Mouse (Mus musculus) spleen, postnatal 10 days (tissue): ENCODE data around the gene Pcdh9.

Experiments used
- DNase-seq, 2 experiments: peaks; one replicate each; pipeline ENCODE4 v3.0.0; 2021 to 2022; ENCODE audit warnings: low spot score in 2 of 2

The Pcdh9 gene

DNA sequence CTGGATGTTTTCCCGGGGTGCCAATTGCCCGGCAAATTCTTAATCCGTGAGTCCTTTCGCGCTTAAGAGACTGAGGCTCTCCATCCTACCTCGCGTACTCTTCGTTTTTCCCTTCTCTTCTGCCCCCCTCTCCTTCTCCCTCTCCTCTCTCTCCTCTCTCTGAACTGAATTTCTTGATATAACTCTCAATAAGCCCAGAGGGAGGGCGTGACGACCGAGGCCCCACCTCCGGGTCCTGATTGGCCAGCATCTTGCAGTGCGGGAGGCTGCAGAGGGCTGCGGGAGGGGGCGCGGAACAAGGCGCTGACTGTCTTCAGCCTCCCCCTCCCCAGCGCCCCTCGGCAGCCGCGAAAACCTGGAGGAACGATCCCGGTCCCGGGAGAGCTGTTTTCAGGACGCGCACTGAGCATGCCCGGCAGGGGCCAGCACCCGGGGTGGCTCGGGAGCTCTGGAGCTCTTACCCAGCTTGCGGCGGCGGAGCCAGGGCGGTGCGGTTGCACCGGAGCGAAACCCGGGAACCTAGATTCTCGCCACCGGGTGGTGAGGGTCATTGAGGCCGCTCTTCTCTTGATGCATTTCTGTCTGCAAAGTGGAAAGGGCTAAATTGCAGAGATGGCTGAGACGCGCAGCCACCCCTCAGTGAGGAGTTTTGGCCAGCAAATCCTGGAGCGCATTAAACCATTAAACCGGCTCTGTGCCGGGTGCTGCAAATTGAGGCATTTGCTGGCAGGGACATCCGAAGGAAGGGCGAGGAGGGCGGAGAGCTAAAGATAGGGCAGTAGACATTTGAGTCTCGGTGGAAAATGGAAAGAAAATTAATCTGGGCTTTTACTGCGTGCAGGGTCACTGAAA is at the start of gene Pcdh9:
Gene Pcdh9 (minus strand): TSS at position 161 of the 852 bp plus-strand sequence.
- peak in 1 of 2 experiments; percentile 35 for DNase-seq

DNA sequence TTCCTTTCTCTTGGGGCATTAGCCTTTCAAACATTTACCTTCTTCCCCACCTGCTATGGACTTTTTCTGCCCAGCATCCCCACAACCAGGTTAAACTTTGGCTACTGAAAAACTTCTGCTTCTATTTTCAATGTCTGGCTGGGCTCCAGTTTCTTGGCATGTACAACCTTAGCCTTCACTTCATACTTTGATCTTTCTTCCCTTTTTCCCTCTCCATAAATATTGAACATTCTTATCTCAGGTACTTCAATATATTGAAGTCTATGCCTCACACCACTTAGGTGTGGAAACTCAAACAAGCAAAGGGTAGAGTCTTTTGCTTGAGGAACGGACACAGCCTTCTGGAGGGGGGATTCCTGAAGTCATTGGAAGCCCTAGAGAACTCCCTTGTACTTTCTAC is 16.4 kb upstream of the Pcdh9 start:
- DNase-seq, result no peak

DNA sequence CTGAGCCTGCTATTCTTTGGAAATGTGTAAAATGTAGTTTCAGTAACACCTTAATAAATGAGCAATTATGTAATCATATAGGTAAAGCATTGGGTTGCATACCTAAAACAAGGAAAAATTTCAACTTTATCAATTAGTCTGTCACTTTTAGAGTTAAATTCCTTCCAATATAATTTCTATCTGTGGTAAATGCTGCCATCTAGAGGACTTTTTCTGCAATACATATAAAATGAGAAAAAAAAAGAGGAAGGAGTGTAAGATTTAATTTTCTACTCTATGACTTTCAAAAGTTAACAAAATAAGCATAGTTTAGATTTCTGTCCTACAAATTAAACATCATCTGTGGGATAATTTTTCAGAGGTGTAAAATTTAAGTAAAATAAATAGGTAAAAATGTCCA is 8.1 kb upstream of the Pcdh9 start:
- DNase-seq, result no peak

DNA sequence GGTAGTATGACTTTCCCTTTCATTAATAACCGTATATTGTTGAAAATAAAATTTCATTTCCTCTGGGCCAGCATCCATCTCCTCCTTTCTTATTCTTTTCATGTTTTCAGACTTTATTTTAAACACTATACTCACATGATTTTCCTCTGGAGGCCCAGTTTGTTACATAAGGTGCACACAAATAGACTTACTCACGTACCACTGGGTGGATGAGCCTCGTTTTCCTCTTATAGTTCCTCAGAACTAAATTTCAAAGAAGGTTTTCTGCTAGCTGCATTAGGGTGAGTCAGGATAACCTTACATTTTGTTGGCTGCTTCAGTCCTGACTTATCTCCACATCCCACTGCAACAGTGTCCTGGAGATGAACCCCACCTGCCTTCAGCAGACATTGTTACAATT is 4.7 kb upstream of the Pcdh9 start:
- no peak for DNase-seq

DNA sequence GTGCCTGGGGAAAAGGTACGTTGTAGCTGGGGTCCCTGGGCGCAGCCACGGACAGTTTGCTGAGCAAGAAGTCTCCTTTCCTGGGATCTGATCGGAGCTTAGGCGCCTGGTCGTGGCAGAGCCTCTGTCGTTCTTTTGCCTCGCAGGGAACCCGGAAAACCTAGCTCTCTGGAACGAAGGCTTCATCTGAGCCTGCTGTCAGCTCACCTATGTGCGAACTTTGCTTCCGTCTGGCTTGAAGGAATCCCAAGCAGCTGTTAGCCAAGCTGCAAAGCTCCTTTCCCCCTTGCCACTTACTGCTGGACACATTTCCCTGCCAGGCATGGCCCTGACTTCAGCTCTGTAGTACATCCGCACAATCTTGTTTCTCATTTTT is 880 bp upstream of the Pcdh9 start:
- DNase-seq, result no peak

DNA sequence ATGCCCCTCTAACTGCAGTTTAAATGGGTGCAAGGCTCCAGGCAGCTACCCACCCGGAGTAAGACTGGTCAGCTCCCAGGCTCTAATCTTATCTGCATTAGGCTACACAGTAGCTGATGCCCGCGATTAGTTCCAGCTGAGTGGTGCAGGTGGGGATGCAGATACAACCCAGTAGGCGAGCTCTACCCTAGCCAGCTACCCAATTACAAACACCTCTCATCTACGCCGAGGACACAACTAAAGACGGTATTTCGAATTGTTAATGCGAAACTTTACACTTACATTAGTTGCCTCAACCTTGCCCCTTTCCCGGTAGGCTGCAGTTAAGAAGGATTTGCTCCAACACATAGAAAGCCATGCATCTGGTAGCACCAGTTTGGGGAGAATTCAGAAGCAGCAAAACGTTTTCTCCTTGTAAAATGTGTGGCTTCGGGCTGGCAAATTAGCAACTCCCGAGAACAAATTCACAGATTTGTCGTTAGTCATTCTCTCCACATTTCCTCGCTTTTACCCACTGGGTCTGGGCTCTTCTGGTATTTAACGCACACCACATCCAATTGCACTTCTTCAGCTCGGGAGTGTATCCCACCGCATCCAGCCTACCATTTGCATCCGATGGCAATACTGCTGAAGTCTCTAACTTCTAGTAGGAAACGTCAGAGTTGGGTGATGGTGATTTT is 500 bp downstream of the Pcdh9 start:
- no peak for DNase-seq

DNA sequence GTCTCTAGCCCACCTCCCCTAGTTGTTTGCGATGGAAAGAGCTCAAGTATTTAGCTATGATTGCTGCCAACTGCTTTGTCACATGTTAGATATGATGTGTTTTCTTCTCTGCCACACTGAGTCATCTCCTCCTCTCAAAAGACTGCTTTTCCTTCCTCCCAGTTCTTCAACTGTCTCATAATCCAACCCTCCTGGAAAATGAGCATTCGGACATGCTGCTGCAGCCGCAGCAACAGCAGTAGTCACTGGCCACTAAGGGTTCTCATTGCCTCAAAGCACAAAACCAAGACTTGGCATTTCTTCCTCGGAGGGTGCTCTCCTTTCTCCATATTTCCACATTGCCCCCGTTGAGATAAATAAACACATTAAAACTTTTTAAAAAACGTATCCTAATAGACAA is 1.2 kb downstream of the Pcdh9 start:
- no peak for DNase-seq

DNA sequence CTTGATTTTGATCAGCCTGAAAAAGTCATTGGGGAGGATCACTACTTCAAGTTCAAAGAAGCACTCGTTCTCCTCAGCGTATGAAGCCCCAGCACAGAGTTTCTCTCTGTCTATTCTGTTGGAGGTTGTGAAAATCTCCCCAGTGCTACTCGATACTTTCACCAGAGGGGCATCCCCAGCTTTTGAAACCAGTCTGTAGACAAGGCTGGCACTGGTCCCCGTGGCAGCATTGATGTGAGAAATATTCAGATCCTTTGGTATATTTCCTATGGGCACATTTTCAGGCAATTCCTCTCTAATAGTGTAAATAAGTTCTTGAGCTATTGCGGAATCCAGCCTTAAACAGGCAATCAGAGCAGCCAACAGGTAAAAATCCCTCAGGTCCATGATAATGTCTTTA is 2.1 kb downstream of the Pcdh9 start:
- no peak for DNase-seq

DNA sequence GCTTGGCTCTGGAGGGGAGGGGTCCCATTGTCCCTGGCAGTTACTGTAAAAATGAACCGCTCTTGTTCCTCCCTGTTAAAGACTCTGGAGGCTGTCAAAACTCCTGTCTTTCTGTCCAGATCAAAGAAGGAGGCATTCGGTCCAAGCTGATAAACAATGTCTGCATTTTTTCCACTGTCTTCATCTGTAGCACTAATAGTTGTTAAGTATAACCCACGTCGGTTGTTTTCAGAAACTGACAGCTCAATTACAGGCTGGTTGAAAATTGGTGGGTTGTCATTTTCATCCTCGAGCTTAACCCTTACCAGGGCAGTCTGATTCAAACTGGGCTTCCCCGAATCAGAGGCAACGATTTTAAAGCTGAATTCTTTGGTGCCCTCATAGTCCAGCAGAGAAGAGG is 3.4 kb downstream of the Pcdh9 start:
- DNase-seq, result no peak

DNA sequence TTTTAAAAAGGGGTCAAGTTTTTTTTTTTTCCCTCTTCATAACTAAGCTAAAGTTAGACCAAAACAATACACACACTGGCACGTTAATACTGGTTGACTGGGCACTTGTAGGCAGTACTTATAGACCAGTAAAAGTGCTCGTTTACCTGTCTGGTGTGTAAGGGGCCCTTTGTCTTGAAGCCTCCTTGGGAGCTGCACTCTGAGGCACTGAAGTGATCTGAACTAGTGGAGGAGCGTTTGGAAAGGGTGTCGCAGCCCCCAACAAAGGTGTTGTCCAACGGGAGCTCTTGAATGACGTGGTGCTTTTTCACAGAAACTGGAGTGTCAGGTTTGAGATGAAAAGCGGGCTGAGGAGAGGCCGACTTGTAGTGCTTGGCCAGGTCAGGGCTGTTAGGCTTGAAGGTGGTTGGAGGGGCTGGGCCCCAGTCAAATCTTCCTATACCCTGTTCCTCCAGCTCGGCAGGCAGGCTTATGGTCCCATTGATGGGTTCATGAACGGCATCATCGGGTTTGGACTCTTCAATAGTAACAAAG is 4.9 kb downstream of the Pcdh9 start:
- DNase-seq, result no peak

DNA sequence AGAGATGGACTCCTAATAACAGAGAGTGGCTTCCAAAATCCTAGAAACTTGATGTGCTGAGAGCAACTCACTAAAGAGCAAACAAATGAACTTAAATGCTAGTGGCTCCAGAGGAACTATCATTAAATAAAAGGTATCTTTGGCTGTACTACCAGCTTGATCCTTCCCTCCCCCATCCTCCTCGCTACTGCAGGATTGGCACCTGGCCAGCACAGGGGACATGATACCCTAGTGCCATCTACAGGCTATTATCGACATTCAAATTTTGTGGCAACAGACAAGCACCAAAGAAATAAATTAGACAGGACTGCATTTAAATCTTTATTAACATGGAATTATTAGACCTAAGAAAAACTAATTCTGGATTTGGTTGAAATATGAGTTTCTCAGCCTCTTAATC is 6.0 kb downstream of the Pcdh9 start:
- DNase-seq, result peak in 1 of 2 experiments; percentile 22

DNA sequence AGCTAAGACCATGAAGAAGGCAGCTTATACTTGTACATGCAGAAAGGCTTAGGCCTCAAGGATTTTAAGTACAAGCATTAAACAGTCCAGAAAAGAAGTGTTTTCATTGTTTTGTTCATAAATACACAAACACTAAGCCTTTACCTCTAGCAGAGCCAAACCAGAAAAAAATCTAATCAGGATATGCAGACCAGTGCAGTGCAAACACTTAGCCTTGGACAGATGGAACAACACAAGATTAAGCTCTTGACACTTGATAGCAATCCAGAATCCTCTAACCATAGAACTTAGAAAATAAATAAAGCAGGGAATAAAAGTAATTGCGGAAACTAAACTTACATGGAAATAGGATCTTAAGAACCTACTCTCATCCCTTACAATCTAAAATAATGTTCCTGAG is 10.4 kb downstream of the Pcdh9 start:
- no peak for DNase-seq

DNA sequence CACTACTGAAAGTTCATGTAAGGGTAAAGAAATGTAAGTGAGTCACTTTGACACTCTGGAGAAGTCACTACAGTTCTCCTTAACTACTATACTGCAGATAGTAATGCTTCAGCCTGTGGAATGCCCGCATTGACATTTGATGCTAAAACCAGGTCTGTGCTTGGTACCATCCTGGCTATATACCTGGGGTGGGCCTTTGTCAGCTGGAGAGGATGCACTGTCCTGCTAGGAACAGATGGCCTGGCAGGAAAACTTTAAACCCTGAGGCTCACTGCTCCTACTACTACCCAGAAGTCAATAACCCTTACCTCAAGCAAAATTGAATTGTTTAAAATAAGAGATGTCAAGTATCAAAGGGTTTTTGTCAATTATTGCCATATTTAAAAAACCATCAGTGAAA is 14.5 kb downstream of the Pcdh9 start:
- DNase-seq, result no peak

DNA sequence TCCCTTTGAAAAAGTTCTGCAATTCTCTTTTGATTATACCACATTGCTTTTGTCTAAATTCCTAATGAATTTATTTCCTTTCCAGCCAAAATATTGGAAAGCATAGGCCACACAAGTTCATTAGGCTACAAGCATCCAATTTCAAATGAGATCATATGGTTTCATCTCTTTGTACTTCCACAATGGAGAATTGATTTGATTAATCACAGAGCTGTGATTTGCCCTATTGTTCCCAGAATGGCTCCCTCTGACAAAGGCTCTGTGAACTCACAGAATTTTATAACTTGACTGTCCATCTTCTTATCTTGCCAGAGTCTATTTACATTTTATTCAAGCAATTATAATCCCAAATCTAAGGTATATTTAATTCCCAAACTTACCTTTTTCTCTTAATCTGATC is 22.3 kb downstream of the Pcdh9 start:
- no peak for DNase-seq

DNA sequence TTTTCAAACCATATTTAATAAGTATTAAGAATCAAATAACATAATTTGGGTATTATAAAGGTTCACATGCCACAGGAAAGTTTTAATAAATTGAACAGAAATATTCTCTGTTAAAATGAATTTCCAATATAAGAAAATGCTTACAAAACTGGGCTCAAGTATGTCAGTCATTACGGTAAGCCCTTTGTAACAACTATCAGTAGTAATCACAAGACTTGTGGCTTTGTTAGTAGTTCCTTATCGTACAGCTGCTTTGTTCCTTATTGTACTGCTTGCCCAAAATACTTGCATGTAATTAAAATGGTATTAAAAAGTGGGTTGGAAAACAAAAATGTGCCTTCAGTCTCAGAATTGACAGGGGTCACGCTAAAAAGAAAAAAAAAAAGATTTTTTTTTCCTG is 32.4 kb downstream of the Pcdh9 start:
- DNase-seq, result no peak

DNA sequence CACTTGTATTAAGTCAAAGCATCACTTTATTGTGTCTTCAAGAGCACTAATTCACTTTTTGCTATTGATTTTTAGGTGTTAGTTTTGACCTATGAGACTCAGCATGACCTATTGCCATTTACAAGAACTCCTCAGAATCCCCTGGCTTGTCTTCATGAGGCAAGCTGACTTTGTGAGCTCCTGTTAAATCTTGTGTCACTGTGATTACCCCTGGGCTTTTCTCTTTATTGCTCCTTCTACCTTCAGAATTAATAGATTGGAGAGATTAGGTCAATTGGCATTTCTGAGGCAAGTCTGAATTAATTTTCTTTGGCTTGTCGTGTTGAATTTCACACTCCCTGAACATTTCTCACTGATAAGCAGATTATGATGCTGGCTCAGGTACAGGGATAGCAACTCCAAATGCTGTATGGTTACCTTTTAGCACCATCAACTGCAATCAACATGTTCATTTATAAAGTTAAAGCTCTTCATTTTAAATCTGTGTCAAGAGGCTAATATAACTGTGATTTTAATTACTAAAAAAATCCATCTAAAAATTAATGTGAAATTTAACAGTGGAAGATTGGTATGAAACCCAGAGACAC is 44.3 kb downstream of the Pcdh9 start:
- no peak for DNase-seq

DNA sequence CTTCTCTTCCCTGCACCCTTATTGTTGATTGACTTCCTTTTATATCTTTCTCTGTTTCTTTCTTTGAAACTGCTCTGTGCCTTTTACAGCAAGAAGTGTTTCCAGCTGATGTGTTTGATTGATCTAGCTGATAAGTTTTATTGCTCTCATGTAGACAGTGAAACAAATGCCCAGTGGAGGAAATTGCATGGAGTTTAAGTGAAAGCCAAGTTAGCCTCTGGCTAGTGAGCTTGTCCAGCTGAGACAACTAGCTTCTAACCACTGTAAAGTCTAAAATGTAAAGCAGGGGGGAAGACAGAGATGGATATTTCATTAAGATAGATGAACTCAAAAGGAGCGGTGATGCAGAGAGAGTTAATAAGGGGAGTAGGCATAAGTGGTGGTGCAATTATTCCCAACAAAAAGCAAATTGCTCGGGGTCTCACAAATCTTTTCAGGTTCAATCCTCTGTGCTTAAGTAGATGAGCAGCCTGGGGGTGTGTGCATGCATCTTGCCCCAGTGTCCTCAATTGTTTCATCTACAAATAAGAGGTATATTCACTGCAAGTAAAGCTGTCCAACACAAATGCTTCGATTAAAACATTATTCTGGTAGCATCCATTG is 47.7 kb downstream of the Pcdh9 start:
- DNase-seq, result no peak

DNA sequence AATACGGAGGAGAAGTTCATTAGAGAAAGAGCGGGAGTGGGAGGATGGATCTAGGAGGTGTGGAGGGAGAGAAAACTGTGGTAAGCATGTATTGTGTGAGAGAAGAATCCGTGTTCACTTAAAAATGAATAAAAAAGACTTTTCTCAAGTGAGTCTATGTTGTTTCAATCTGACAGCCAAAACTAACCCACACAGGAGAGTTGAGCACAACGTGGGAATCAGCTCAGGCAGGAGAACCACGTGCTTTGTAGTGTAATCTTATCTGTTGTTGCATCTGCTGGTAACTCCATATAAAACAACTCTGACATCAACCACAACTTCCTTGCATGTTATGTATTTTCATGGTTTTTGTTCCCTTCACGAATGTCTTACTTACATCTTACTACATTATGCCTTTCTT is 58.0 kb downstream of the Pcdh9 start:
- DNase-seq, result no peak

DNA sequence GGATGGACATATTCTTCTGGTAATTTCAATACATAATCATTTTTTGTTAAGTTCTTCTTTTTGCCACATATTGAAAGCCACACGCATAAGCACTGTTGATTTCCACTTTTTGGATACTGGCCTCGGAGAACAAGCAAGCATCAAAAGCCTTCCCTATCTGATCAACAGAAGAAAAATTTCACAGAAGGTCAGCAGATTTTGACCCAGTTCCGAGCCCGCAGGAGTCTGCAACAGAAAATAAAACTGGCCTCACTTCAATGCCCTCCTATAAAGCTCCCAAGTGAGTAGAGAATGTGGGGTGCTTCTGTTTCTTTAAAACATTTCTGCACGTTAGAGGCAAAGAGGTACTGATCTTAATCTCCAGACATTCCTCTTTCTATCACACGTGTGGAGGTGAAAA is 63.3 kb downstream of the Pcdh9 start:
- DNase-seq, result no peak

DNA sequence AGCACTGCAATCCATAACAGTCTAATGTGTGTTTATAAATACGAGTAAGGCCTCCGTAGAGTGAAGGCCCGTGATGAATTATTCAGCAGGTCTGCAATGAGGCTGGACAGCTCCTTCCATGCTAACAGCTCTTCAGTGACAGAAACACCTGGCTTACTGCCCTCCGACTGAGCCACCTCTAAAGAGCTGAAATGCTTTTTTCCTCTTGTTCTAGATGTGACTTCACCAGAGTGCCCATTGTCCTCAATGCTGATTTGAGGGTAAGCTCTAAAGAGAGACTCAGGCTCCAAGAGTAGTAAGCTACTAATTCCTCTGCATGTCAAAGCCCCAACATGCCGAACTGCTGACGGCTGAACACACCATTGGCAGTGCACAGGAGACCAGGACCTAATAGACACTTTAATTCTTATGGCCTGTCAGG is 64.4 kb downstream of the Pcdh9 start:
- DNase-seq, result no peak

DNA sequence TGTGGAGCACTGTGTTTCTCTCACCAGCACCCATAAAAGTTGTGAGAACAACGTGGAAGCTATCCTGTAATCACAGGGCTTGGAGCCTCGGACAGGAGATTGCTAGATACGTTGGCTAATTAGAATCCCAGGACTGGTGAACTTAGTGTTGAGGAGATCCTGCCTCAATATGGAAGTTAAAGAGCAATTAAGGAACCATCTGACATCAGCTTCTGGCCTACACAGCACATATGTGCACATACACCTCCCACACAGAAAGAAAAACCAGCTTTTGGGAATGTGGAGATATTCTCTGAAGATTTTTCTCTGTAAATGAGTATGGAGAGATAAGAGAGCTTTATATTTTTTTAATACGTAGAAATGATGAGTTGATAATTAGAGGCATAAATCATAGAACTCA is 71.6 kb downstream of the Pcdh9 start:
- DNase-seq, result no peak

DNA sequence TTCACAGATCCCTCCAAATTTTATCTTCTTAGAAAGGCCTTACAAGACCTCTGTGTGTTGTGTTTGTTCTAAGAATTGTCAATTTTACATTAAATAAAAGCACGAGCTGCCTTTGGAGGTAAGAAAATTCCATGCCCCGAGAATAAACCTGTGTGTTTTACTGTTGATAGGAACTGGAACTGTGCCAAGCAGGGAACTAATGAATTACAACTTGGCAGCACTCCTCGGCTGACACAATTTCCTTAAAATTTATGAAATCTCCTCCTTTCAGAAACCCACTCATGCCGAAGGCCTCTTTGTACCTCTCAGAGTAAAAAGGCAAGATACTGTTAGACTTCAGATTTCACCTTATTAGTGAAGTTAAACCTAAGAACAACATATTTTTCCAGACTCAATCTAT is 72.9 kb downstream of the Pcdh9 start:
- no peak for DNase-seq
